In genomic region chr14:54893651-54894181, GRCm38 (mm10) we compare ENCODE assay signal across 8 mouse cellular contexts. TPM values are rescaled to one million over a fixed set of nuclear protein-coding genes. Genes with fewer than 3 reads are reported as not detected.
A peak's percentile ranks its signal among the peaks of the same experiment; 100 is the strongest.
DNase-seq lines count a peak whose midpoint lies in the region; ATAC-seq and TF ChIP-seq lines count a peak whose summit lies in the region.

No protein-coding gene starts in this region.

- DNase-seq in CD4-positive helper T cell, adult 2 months (ENCODE audit: low read depth, low spot score) = peak; percentile 100
- peak; percentile 100 for DNase-seq in brain, embryonic 18.5 days (ENCODE audit: low read depth, low spot score)
- peak; percentile 100 for DNase-seq in kidney, postnatal 0 days (ENCODE audit: low spot score)
- peak; percentile 94 for DNase-seq in liver, embryonic 11.5 days (ENCODE audit: low spot score)
- peak; percentile 99 for DNase-seq in naive thymus-derived CD4-positive, alpha-beta T cell, adult 2 months (ENCODE audit: low read depth)

- H3K9ac ChIP-seq in heart, embryonic 12.5 days = peak overlapping the region; percentile 100
- H3K9ac ChIP-seq in kidney, postnatal 0 days (ENCODE audit: low read depth, low read length) = peak overlapping the region; percentile 100
- H3K9ac ChIP-seq in liver, embryonic 11.5 days (ENCODE audit: low read depth, low read length) = peak overlapping the region; percentile 99
- peak overlapping the region; percentile 99 for H3K9ac ChIP-seq in stomach, embryonic 14.5 days (replicated peaks; ENCODE audit: low read depth, low read length)

- peaks cover 31% of the 10 kb centered on the region for H3K36me3 ChIP-seq in heart, embryonic 12.5 days
- peaks cover 17% of the 10 kb centered on the region for H3K36me3 ChIP-seq in kidney, postnatal 0 days (ENCODE audit: insufficient read depth, low read length)
- H3K36me3 ChIP-seq in liver, embryonic 11.5 days (ENCODE audit: control insufficient read depth, insufficient read depth, low read length) = peaks cover 22% of the 10 kb centered on the region
- peaks cover 28% of the 10 kb centered on the region for H3K36me3 ChIP-seq in stomach, embryonic 14.5 days (ENCODE audit: control insufficient read depth, insufficient read depth, low read length)

- H3K9me3 ChIP-seq in heart, embryonic 12.5 days (replicated peaks) = no peaks in the 10 kb centered on the region
- no peaks in the 10 kb centered on the region for H3K9me3 ChIP-seq in kidney, postnatal 0 days (replicated peaks; ENCODE audit: low read length)
- no peaks in the 10 kb centered on the region for H3K9me3 ChIP-seq in liver, embryonic 11.5 days (ENCODE audit: control insufficient read depth, low read length)
- no peaks in the 10 kb centered on the region for H3K9me3 ChIP-seq in stomach, embryonic 14.5 days (ENCODE audit: control insufficient read depth, low read depth, low read length)

- H3K27ac ChIP-seq in heart, embryonic 12.5 days (ENCODE audit: poor library complexity, severe bottlenecking) = peak overlapping the region; percentile 97
- H3K27ac ChIP-seq in kidney, postnatal 0 days = peak overlapping the region; percentile 97
- H3K27ac ChIP-seq in liver, embryonic 11.5 days (ENCODE audit: low read depth, low read length) = peak overlapping the region; percentile 94
- peak overlapping the region; percentile 97 for H3K27ac ChIP-seq in stomach, embryonic 14.5 days (ENCODE audit: low read length)

- H3K27me3 ChIP-seq in heart, embryonic 12.5 days (replicated peaks) = no peaks in the 10 kb centered on the region
- no peaks in the 10 kb centered on the region for H3K27me3 ChIP-seq in kidney, postnatal 0 days (ENCODE audit: insufficient read depth, low read length)
- H3K27me3 ChIP-seq in liver, embryonic 11.5 days (replicated peaks; ENCODE audit: control insufficient read depth, insufficient read depth, low read length) = no peaks in the 10 kb centered on the region
- H3K27me3 ChIP-seq in stomach, embryonic 14.5 days (ENCODE audit: control insufficient read depth, insufficient read depth, low read length) = no peaks in the 10 kb centered on the region

- peak; percentile 97 for ATAC-seq in erythroid progenitor cell, adult 5-6 weeks (replicated peaks; ENCODE audit: low FRiP score, poor library complexity, severe bottlenecking)
- ATAC-seq in heart, embryonic 12.5 days (ENCODE audit: insufficient number of reproducible peaks, low FRiP score) = peak; percentile 97
- ATAC-seq in kidney, postnatal 0 days (replicated peaks; ENCODE audit: low FRiP score, low read depth) = peak; percentile 99
- peak; percentile 99 for ATAC-seq in liver, embryonic 11.5 days (replicated peaks; ENCODE audit: low FRiP score)
- ATAC-seq in stomach, embryonic 14.5 days (ENCODE audit: insufficient number of reproducible peaks, insufficient read depth, low FRiP score, low read depth) = peak; percentile 98

- H3K4me3 ChIP-seq in heart, embryonic 12.5 days = peak overlapping the region; percentile 96
- peak overlapping the region; percentile 100 for H3K4me3 ChIP-seq in kidney, postnatal 0 days (replicated peaks; ENCODE audit: low read depth, low read length)
- H3K4me3 ChIP-seq in liver, embryonic 11.5 days (ENCODE audit: low read depth, low read length) = peak overlapping the region; percentile 98
- H3K4me3 ChIP-seq in stomach, embryonic 14.5 days (ENCODE audit: low read depth, low read length) = peak overlapping the region; percentile 95

- WGBS in heart, embryonic 12.5 days = under 1% methylated on average over 38 of the region's 38 CpGs
- WGBS in kidney, postnatal 0 days = under 1% methylated on average over 34 of the region's 38 CpGs
- under 1% methylated on average over 38 of the region's 38 CpGs for WGBS in liver, embryonic 11.5 days
- under 1% methylated on average over 38 of the region's 38 CpGs for WGBS in stomach, embryonic 14.5 days

- H3K4me2 ChIP-seq in heart, embryonic 12.5 days = peak overlapping the region; percentile 63
- H3K4me2 ChIP-seq in kidney, postnatal 0 days (ENCODE audit: low read length) = peak overlapping the region; percentile 61
- H3K4me2 ChIP-seq in liver, embryonic 11.5 days = peak overlapping the region; percentile 74
- H3K4me2 ChIP-seq in stomach, embryonic 14.5 days (replicated peaks; ENCODE audit: low read depth, low read length) = peak overlapping the region; percentile 40

- TF ChIP-seq CTCF in kidney, postnatal 0 days (IDR thresholded peaks at IDR 0.05; ENCODE audit: low read depth) = no peak

- H3K4me1 ChIP-seq in heart, embryonic 12.5 days (replicated peaks) = peaks cover 22% of the 10 kb centered on the region
- H3K4me1 ChIP-seq in kidney, postnatal 0 days (replicated peaks; ENCODE audit: insufficient read depth, low read length) = 0 out of 2 replicates have a peak, but pooled peaks cover 3% of the 10 kb centered on the region
- peaks cover 9% of the 10 kb centered on the region for H3K4me1 ChIP-seq in liver, embryonic 11.5 days (replicated peaks; ENCODE audit: control insufficient read depth, insufficient read depth, low read length)
- 0 out of 2 replicates have a peak, but pooled peaks cover 6% of the 10 kb centered on the region for H3K4me1 ChIP-seq in stomach, embryonic 14.5 days (ENCODE audit: control insufficient read depth, insufficient read depth, low read length)

RNA-seq across cellular contexts. Expression of gene Pabpn1, which starts 1.4 kb away (rescaled TPM):
- total RNA-seq in erythroid progenitor cell, adult 5-6 weeks (2015; ENCODE audit: low replicate concordance) = 49.9 and 68.1 TPM in 2 replicates
- total RNA-seq in erythroid progenitor cell, adult 5-6 weeks (2017; ENCODE audit: low replicate concordance) = 115 and 120 TPM in 2 replicates
- polyA plus RNA-seq in heart, embryonic 12.5 days (2016; fragmentation: Nextera tagmentation; extraction: Ambion mirVana) = 96.3 and 101 TPM in 2 replicates
- 113 and 123 TPM in 2 replicates for polyA plus RNA-seq in kidney, postnatal 0 days (2015; fragmentation: Nextera tagmentation; extraction: Ambion mirVana)
- 117 and 132 TPM in 2 replicates for polyA plus RNA-seq in liver, embryonic 11.5 days (2014; fragmentation: Nextera tagmentation; extraction: Ambion mirVana)
- 136 and 152 TPM in 2 replicates for polyA plus RNA-seq in stomach, embryonic 14.5 days (2014; fragmentation: Nextera tagmentation; extraction: Ambion mirVana)

RNA-seq across cellular contexts. Expression of gene Gm20521, which starts 10.5 kb away (rescaled TPM):
- not detected in 2 replicates for total RNA-seq in erythroid progenitor cell, adult 5-6 weeks (2015; ENCODE audit: low replicate concordance)
- total RNA-seq in erythroid progenitor cell, adult 5-6 weeks (2017; ENCODE audit: low replicate concordance) = not detected in 2 replicates
- not detected in 2 replicates for polyA plus RNA-seq in heart, embryonic 12.5 days (2016; fragmentation: Nextera tagmentation; extraction: Ambion mirVana)
- polyA plus RNA-seq in kidney, postnatal 0 days (2015; fragmentation: Nextera tagmentation; extraction: Ambion mirVana) = 1.7 and 2.5 TPM in 2 replicates
- 0.27 TPM in 1 of 2 replicates, not detected in the other for polyA plus RNA-seq in liver, embryonic 11.5 days (2014; fragmentation: Nextera tagmentation; extraction: Ambion mirVana)
- polyA plus RNA-seq in stomach, embryonic 14.5 days (2014; fragmentation: Nextera tagmentation; extraction: Ambion mirVana) = not detected in 2 replicates

RNA-seq across cellular contexts. Expression of gene Bcl2l2, which starts 10.5 kb away (rescaled TPM):
- total RNA-seq in erythroid progenitor cell, adult 5-6 weeks (2015; ENCODE audit: low replicate concordance) = 1.7 TPM in 1 of 2 replicates, not detected in the other
- total RNA-seq in erythroid progenitor cell, adult 5-6 weeks (2017; ENCODE audit: low replicate concordance) = 1.7 TPM in 1 of 2 replicates, not detected in the other
- polyA plus RNA-seq in heart, embryonic 12.5 days (2016; fragmentation: Nextera tagmentation; extraction: Ambion mirVana) = 2.3 and 2.4 TPM in 2 replicates
- 5.3 and 5.6 TPM in 2 replicates for polyA plus RNA-seq in kidney, postnatal 0 days (2015; fragmentation: Nextera tagmentation; extraction: Ambion mirVana)
- 2.0 and 2.1 TPM in 2 replicates for polyA plus RNA-seq in liver, embryonic 11.5 days (2014; fragmentation: Nextera tagmentation; extraction: Ambion mirVana)
- polyA plus RNA-seq in stomach, embryonic 14.5 days (2014; fragmentation: Nextera tagmentation; extraction: Ambion mirVana) = 6.1 and 6.2 TPM in 2 replicates

RNA-seq across cellular contexts. Expression of gene Ppp1r3e, which starts 16.4 kb away (rescaled TPM):
- 2.2 and 8.8 TPM in 2 replicates for total RNA-seq in erythroid progenitor cell, adult 5-6 weeks (2015; ENCODE audit: low replicate concordance)
- not detected in 2 replicates for total RNA-seq in erythroid progenitor cell, adult 5-6 weeks (2017; ENCODE audit: low replicate concordance)
- 0.62 and 0.79 TPM in 2 replicates for polyA plus RNA-seq in heart, embryonic 12.5 days (2016; fragmentation: Nextera tagmentation; extraction: Ambion mirVana)
- 3.1 and 4.2 TPM in 2 replicates for polyA plus RNA-seq in kidney, postnatal 0 days (2015; fragmentation: Nextera tagmentation; extraction: Ambion mirVana)
- 1.1 and 2.1 TPM in 2 replicates for polyA plus RNA-seq in liver, embryonic 11.5 days (2014; fragmentation: Nextera tagmentation; extraction: Ambion mirVana)
- 2.8 and 2.9 TPM in 2 replicates for polyA plus RNA-seq in stomach, embryonic 14.5 days (2014; fragmentation: Nextera tagmentation; extraction: Ambion mirVana)

RNA-seq across cellular contexts. Expression of gene Slc22a17, which starts 19.2 kb away (rescaled TPM):
- total RNA-seq in erythroid progenitor cell, adult 5-6 weeks (2015; ENCODE audit: low replicate concordance) = not detected in 2 replicates
- not detected in 2 replicates for total RNA-seq in erythroid progenitor cell, adult 5-6 weeks (2017; ENCODE audit: low replicate concordance)
- polyA plus RNA-seq in heart, embryonic 12.5 days (2016; fragmentation: Nextera tagmentation; extraction: Ambion mirVana) = 47.1 and 50.8 TPM in 2 replicates
- 39.9 and 48.1 TPM in 2 replicates for polyA plus RNA-seq in kidney, postnatal 0 days (2015; fragmentation: Nextera tagmentation; extraction: Ambion mirVana)
- polyA plus RNA-seq in liver, embryonic 11.5 days (2014; fragmentation: Nextera tagmentation; extraction: Ambion mirVana) = 10.5 and 14.0 TPM in 2 replicates
- polyA plus RNA-seq in stomach, embryonic 14.5 days (2014; fragmentation: Nextera tagmentation; extraction: Ambion mirVana) = 44.9 and 51.3 TPM in 2 replicates

Comparison
In these comparisons a context has a peak if more than half of its experiments do, and no peak if none do; other contexts are left out.
1. Peak in every context shown above with its lines: DNase-seq, ATAC-seq, H3K4me3 ChIP-seq and H3K27ac ChIP-seq.